In genomic region chr7:19076586-19076991, GRCm38 (mm10) we compare ENCODE assay signal across 8 mouse cellular contexts. TPM values are rescaled to one million over a fixed set of nuclear protein-coding genes. Genes with fewer than 3 reads are reported as not detected.
DNase-seq lines count a peak whose midpoint lies in the region; ATAC-seq and TF ChIP-seq lines count a peak whose summit lies in the region.

No protein-coding gene starts in this region.

- no peak for ATAC-seq in embryonic facial prominence, embryonic 12.5 days (ENCODE audit: insufficient number of reproducible peaks, insufficient read depth, low FRiP score, low TSS enrichment)
- ATAC-seq in hindbrain, embryonic 13.5 days (ENCODE audit: low FRiP score) = 0 out of 2 replicates have a peak, but pooled peaks have one; percentile 1
- no peak for ATAC-seq in liver, postnatal 0 days

- H3K27ac ChIP-seq in embryonic facial prominence, embryonic 12.5 days = peak overlapping the region; percentile 80
- H3K27ac ChIP-seq in hindbrain, embryonic 13.5 days = peak overlapping the region; percentile 82
- H3K27ac ChIP-seq in liver, postnatal 0 days (ENCODE audit: low read depth) = peak overlapping the region; percentile 89

- H3K36me3 ChIP-seq in C2C12 (ENCODE audit: control insufficient read depth, insufficient read depth) = peaks cover 19% of the 10 kb centered on the region
- peaks cover 38% of the 10 kb centered on the region for H3K36me3 ChIP-seq in embryonic facial prominence, embryonic 12.5 days
- H3K36me3 ChIP-seq in hindbrain, embryonic 13.5 days = peaks cover 38% of the 10 kb centered on the region
- peaks cover 17% of the 10 kb centered on the region for H3K36me3 ChIP-seq in liver, postnatal 0 days (replicated peaks; ENCODE audit: insufficient read depth, low read length)

- peaks cover 32% of the 10 kb centered on the region for H3K79me3 ChIP-seq in C2C12 (ENCODE audit: low read depth)

- H3K9me3 ChIP-seq in embryonic facial prominence, embryonic 12.5 days = no peaks in the 10 kb centered on the region
- no peaks in the 10 kb centered on the region for H3K9me3 ChIP-seq in hindbrain, embryonic 13.5 days
- no peaks in the 10 kb centered on the region for H3K9me3 ChIP-seq in liver, postnatal 0 days (ENCODE audit: low read length)

- peaks cover 64% of the 10 kb centered on the region for H3K79me2 ChIP-seq in C2C12 (ENCODE audit: control insufficient read depth, insufficient read depth)

- no peak for TF ChIP-seq EP300 in liver, postnatal 0 days (IDR thresholded peaks at IDR 0.05; ENCODE audit: low read depth)

- H3K4me3 ChIP-seq in C2C12 (ENCODE audit: insufficient read depth, poor library complexity, severe bottlenecking) = peak overlapping the region; percentile 71
- H3K4me3 ChIP-seq in embryonic facial prominence, embryonic 12.5 days = peak overlapping the region; percentile 99
- peak overlapping the region; percentile 100 for H3K4me3 ChIP-seq in hindbrain, embryonic 13.5 days
- peak overlapping the region; percentile 72 for H3K4me3 ChIP-seq in liver, postnatal 0 days (ENCODE audit: low read depth, low read length)

- under 1% methylated on average over 22 of the region's 22 CpGs for whole genome bisulfite sequencing in embryonic facial prominence, embryonic 12.5 days
- 0% methylated on average over 22 of the region's 22 CpGs for WGBS in hindbrain, embryonic 13.5 days
- 1% methylated on average over 21 of the region's 22 CpGs for WGBS in liver, postnatal 0 days (ENCODE audit: insufficient replicate concordance)

- peak; percentile 26 for DNase-seq in gastrocnemius, postnatal 10 days
- DNase-seq in gastrocnemius, adult 8-10 months (ENCODE audit: low spot score in 2 of 2) = no peak
- peak; percentile 52 for DNase-seq in liver, postnatal 0 days
- DNase-seq in testis, postnatal 14 days (ENCODE audit: low spot score) = peak; percentile 58
- DNase-seq in layer of hippocampus, postnatal 25 days (ENCODE audit: extremely low spot score in 1 of 2, low spot score in 1 of 2) = no peak

- H3ac ChIP-seq in C2C12 (ENCODE audit: control insufficient read depth, insufficient read length, low read depth) = peak overlapping the region; percentile 98

- H3K4me2 ChIP-seq in embryonic facial prominence, embryonic 12.5 days (replicated peaks) = peak overlapping the region; percentile 79
- H3K4me2 ChIP-seq in hindbrain, embryonic 13.5 days = peak overlapping the region; percentile 99
- peak overlapping the region; percentile 90 for H3K4me2 ChIP-seq in liver, postnatal 0 days (ENCODE audit: low read depth, low read length)

- peaks cover 18% of the 10 kb centered on the region for H3K4me1 ChIP-seq in embryonic facial prominence, embryonic 12.5 days
- H3K4me1 ChIP-seq in hindbrain, embryonic 13.5 days (replicated peaks) = peaks cover 31% of the 10 kb centered on the region
- peaks cover 26% of the 10 kb centered on the region for H3K4me1 ChIP-seq in liver, postnatal 0 days (ENCODE audit: insufficient read depth)

- H3K9ac ChIP-seq in embryonic facial prominence, embryonic 12.5 days = peak overlapping the region; percentile 100
- H3K9ac ChIP-seq in hindbrain, embryonic 13.5 days = peak overlapping the region; percentile 98
- H3K9ac ChIP-seq in liver, postnatal 0 days (replicated peaks) = peak overlapping the region; percentile 85

- no peaks in the 10 kb centered on the region for H3K27me3 ChIP-seq in C2C12 (ENCODE audit: control insufficient read depth, insufficient read depth, insufficient read length)
- H3K27me3 ChIP-seq in embryonic facial prominence, embryonic 12.5 days = no peaks in the 10 kb centered on the region
- H3K27me3 ChIP-seq in hindbrain, embryonic 13.5 days = no peaks in the 10 kb centered on the region
- peaks cover 38% of the 10 kb centered on the region for H3K27me3 ChIP-seq in liver, postnatal 0 days (ENCODE audit: insufficient read depth, low read length)

- no peak for TF ChIP-seq CTCF in C2C12 (IDR thresholded peaks at IDR 0.05; ENCODE audit: control insufficient read depth, insufficient read depth, insufficient read length)
- no peak for TF ChIP-seq CTCF in liver, postnatal 0 days (IDR thresholded peaks at IDR 0.05; ENCODE audit: low read depth)

TF ChIP-seq in C2C12, 6 proteins besides CTCF, POLR2A, EP300 and RAD21:
- TF ChIP-seq CEBPB (IDR thresholded peaks at IDR 0.05; ENCODE audit: low read depth) = no peak
- TF ChIP-seq MYOD1 (IDR thresholded peaks at IDR 0.05; ENCODE audit: control insufficient read depth, insufficient read length, low read depth) = no peak
- no peak for TF ChIP-seq MYOG (IDR thresholded peaks at IDR 0.05; ENCODE audit: control insufficient read depth, extremely low read depth, insufficient read length)
- TF ChIP-seq USF1 (IDR thresholded peaks at IDR 0.05; ENCODE audit: low read depth) = no peak
- no peak for TF ChIP-seq FOSL1 (IDR thresholded peaks at IDR 0.05; ENCODE audit: insufficient read depth, low read length, poor library complexity, severe bottlenecking)
- TF ChIP-seq MAX (IDR thresholded peaks at IDR 0.05) = no peak

RNA-seq across cellular contexts. Expression of gene Dmwd, which starts 0.6 kb away (rescaled TPM):
- total RNA-seq in gastrocnemius, postnatal 10 days (2021) = 10 to 100 TPM; 26.6 to 31.8 TPM
- 10 to 100 TPM; 34.9 to 41.8 (median 39.9) TPM for total RNA-seq in gastrocnemius, adult 8-10 months (2022)
- polyA plus RNA-seq in C2C12 (2012; fragmentation: generic; extraction: Trizol) = 83.1 TPM
- polyA plus RNA-seq in embryonic facial prominence, embryonic 12.5 days (2016; fragmentation: Nextera tagmentation; extraction: Ambion mirVana) = 18.8 and 23.1 TPM in 2 replicates
- 25.4 and 25.6 TPM in 2 replicates for polyA plus RNA-seq in hindbrain, embryonic 13.5 days (2015; fragmentation: Nextera tagmentation; extraction: Ambion mirVana)
- 3.2 and 4.6 TPM in 2 replicates for polyA plus RNA-seq in liver, postnatal 0 days (2015; fragmentation: Nextera tagmentation; extraction: Ambion mirVana)
- 100 to 1,000 TPM; 151 to 152 TPM for total RNA-seq in layer of hippocampus, postnatal 25 days (2021)

RNA-seq across cellular contexts. Expression of gene Dmpk, which starts 7.1 kb away (rescaled TPM):
- total RNA-seq in gastrocnemius, postnatal 10 days (2021) = 100 to 1,000 TPM; 256 to 267 TPM
- total RNA-seq in gastrocnemius, adult 8-10 months (2022) = 100 to 1,000 TPM; 235 to 255 (median 240) TPM
- polyA plus RNA-seq in C2C12 (2012; fragmentation: generic; extraction: Trizol) = 120 TPM
- polyA plus RNA-seq in embryonic facial prominence, embryonic 12.5 days (2016; fragmentation: Nextera tagmentation; extraction: Ambion mirVana) = 17.5 and 19.1 TPM in 2 replicates
- polyA plus RNA-seq in hindbrain, embryonic 13.5 days (2015; fragmentation: Nextera tagmentation; extraction: Ambion mirVana) = 9.4 and 11.6 TPM in 2 replicates
- polyA plus RNA-seq in liver, postnatal 0 days (2015; fragmentation: Nextera tagmentation; extraction: Ambion mirVana) = 14.2 and 17.6 TPM in 2 replicates
- 10 to 100 TPM; 26.7 to 39.3 TPM for total RNA-seq in layer of hippocampus, postnatal 25 days (2021)

RNA-seq across cellular contexts. Expression of gene Six5, which starts 17.8 kb away (rescaled TPM):
- total RNA-seq in gastrocnemius, postnatal 10 days (2021) = 1 to 10 TPM; 5.3 to 7.8 TPM
- 1 to 10 TPM; 1.5 to 2.0 (median 1.7) TPM for total RNA-seq in gastrocnemius, adult 8-10 months (2022)
- polyA plus RNA-seq in C2C12 (2012; fragmentation: generic; extraction: Trizol) = 1.6 TPM
- 16.6 and 16.9 TPM in 2 replicates for polyA plus RNA-seq in embryonic facial prominence, embryonic 12.5 days (2016; fragmentation: Nextera tagmentation; extraction: Ambion mirVana)
- polyA plus RNA-seq in hindbrain, embryonic 13.5 days (2015; fragmentation: Nextera tagmentation; extraction: Ambion mirVana) = 2.4 and 2.8 TPM in 2 replicates
- 0.78 and 0.82 TPM in 2 replicates for polyA plus RNA-seq in liver, postnatal 0 days (2015; fragmentation: Nextera tagmentation; extraction: Ambion mirVana)
- total RNA-seq in layer of hippocampus, postnatal 25 days (2021) = 1 to 10 TPM; 1.8 to 2.6 TPM

RNA-seq across cellular contexts. Expression of gene Rsph6a, which starts 22.1 kb away (rescaled TPM):
- total RNA-seq in gastrocnemius, postnatal 10 days (2021) = not detected
- total RNA-seq in gastrocnemius, adult 8-10 months (2022) = not detected
- polyA plus RNA-seq in C2C12 (2012; fragmentation: generic; extraction: Trizol) = 0.09 TPM
- polyA plus RNA-seq in embryonic facial prominence, embryonic 12.5 days (2016; fragmentation: Nextera tagmentation; extraction: Ambion mirVana) = not detected in 2 replicates
- polyA plus RNA-seq in hindbrain, embryonic 13.5 days (2015; fragmentation: Nextera tagmentation; extraction: Ambion mirVana) = not detected in 2 replicates
- polyA plus RNA-seq in liver, postnatal 0 days (2015; fragmentation: Nextera tagmentation; extraction: Ambion mirVana) = not detected in 2 replicates
- total RNA-seq in layer of hippocampus, postnatal 25 days (2021) = under 1 TPM in 1 of 2 experiments, not detected in 1; 0.10 TPM

RNA-seq across cellular contexts. Expression of gene Gm4969, which starts 41.6 kb away (rescaled TPM):
- total RNA-seq in gastrocnemius, postnatal 10 days (2021) = under 1 TPM in 1 of 2 experiments, not detected in 1; 0.14 TPM
- not detected for total RNA-seq in gastrocnemius, adult 8-10 months (2022)
- not detected for polyA plus RNA-seq in C2C12 (2012; fragmentation: generic; extraction: Trizol)
- 3.6 and 3.8 TPM in 2 replicates for polyA plus RNA-seq in embryonic facial prominence, embryonic 12.5 days (2016; fragmentation: Nextera tagmentation; extraction: Ambion mirVana)
- 2.2 and 3.6 TPM in 2 replicates for polyA plus RNA-seq in hindbrain, embryonic 13.5 days (2015; fragmentation: Nextera tagmentation; extraction: Ambion mirVana)
- 0.17 TPM in 1 of 2 replicates, not detected in the other for polyA plus RNA-seq in liver, postnatal 0 days (2015; fragmentation: Nextera tagmentation; extraction: Ambion mirVana)
- under 1 TPM; 0.42 to 0.49 TPM for total RNA-seq in layer of hippocampus, postnatal 25 days (2021)

Comparison
In these comparisons a context has a peak if more than half of its experiments do, and no peak if none do; other contexts are left out.
1. DNase-seq: peak in gastrocnemius, postnatal 10 days (single experiment), liver, postnatal 0 days (single experiment) and testis, postnatal 14 days (single experiment); none in gastrocnemius, adult 8-10 months (0 of 2) and layer of hippocampus, postnatal 25 days (0 of 2).
2. Peak in every context shown above with its lines, with median percentiles within 50 percentile points of each other: H3K4me3 ChIP-seq, H3K27ac ChIP-seq, H3K4me2 ChIP-seq and H3K9ac ChIP-seq.